Mouse (Mus musculus) liver, embryonic 14.5 days (tissue): ENCODE measurements around the gene Pknox2. TPM values are rescaled to one million over a fixed set of nuclear protein-coding genes. Genes with fewer than 3 reads are reported as not detected.

Experiments
- ATAC-seq: fragments of 200-750 bp; cut with Nextera tagmentation; 2 replicates; pipeline ENCODE4 v1.8.0; 2017; ENCODE audit warnings: moderate number of reproducible peaks, mild to moderate bottlenecking, moderate library complexity; ENCODE audit not compliant: insufficient read depth
- DNase-seq, 3 experiments: peaks; one replicate each; pipeline ENCODE4 v3.0.0-alpha.2; 2012 to 2013; ENCODE audit warnings: low read depth in 3 of 3, low spot score in 3 of 3
- H3K27ac ChIP-seq: fragments of 300-500 bp; sonication (generic); 2 replicates; pipeline ENCODE4 v1.5.1; 2014; ENCODE audit warnings: moderate library complexity, mild to moderate bottlenecking, control low read depth, inconsistent platforms
- H3K27me3 ChIP-seq: fragments of 300-500 bp; sonication (generic); 2 replicates; pipeline ENCODE4 v1.6.1; 2014; ENCODE audit warnings: mild to moderate bottlenecking, low read length, moderate library complexity; ENCODE audit not compliant: control insufficient read depth, insufficient read depth
- H3K36me3 ChIP-seq: fragments of 300-500 bp; sonication (generic); replicated peaks from 2 replicates; pipeline ENCODE4 v1.6.1; 2014; ENCODE audit warnings: low read depth; ENCODE audit not compliant: control insufficient read depth, insufficient read depth
- H3K4me1 ChIP-seq, 2 experiments: fragments of 200-500 bp in 1 of 2; fragments of 300-500 bp in 1 of 2; sonication (generic) in 1 of 2; replicated peaks; 2 replicates each; pipeline ENCODE4 v1.6.1; 2012 to 2014; ENCODE audit warnings: antibody characterized with exemption in 1 of 2, inconsistent platforms in 1 of 2, low read length in 1 of 2; ENCODE audit not compliant: control insufficient read depth in 2 of 2, insufficient read depth in 2 of 2
- H3K4me2 ChIP-seq: fragments of 300-500 bp; sonication (generic); 2 replicates; pipeline ENCODE4 v1.6.1; 2014; ENCODE audit warnings: low read depth, mild to moderate bottlenecking, control low read depth, moderate library complexity
- H3K4me3 ChIP-seq, 2 experiments: fragments of 200-500 bp in 1 of 2; fragments of 300-500 bp in 1 of 2; sonication (generic) in 1 of 2; 2 replicates each; pipeline ENCODE4 v1.5.1; 2012 to 2014; ENCODE audit warnings: low read depth in 2 of 2, low read length in 2 of 2, mild to moderate bottlenecking in 2 of 2, control low read depth in 1 of 2, inconsistent platforms in 1 of 2, moderate library complexity in 1 of 2; ENCODE audit not compliant: insufficient read depth in 1 of 2
- H3K9ac ChIP-seq: fragments of 300-500 bp; sonication (generic); replicated peaks from 2 replicates; pipeline ENCODE4 v1.6.1; 2014; ENCODE audit warnings: mild to moderate bottlenecking, control low read depth, moderate library complexity
- H3K9me3 ChIP-seq: fragments of 300-500 bp; sonication (generic); 2 replicates; pipeline ENCODE4 v1.6.1; 2016; ENCODE audit warnings: low read length, mixed read lengths; ENCODE audit not compliant: control insufficient read depth
- CTCF ChIP-seq: IDR thresholded peaks from 2 replicates; pipeline ENCODE4 v1.5.1; 2016; ENCODE audit warnings: antibody characterized with exemption, low read depth, control low read depth
- EP300 ChIP-seq: IDR thresholded peaks from 2 replicates; pipeline ENCODE4 v1.6.1; 2016; ENCODE audit warnings: antibody characterized with exemption, low read depth
- WGBS: fragments of 180-500 bp; shearing (Covaris S2); extraction: QIAGEN DNeasy Blood & Tissue Kit; methylation state at CpG from one replicate; pipeline ENCODE4 v1.1.7; 2014; ENCODE audit not compliant: insufficient replicate concordance; 5-methylcytosine and 5-hydroxymethylcytosine counted together
- polyA plus RNA-seq, 2 experiments: library from polyadenylated mRNA; depleted of rRNA in 1 of 2; stranded (reverse) in 1 of 2; unstranded in 1 of 2; fragments of >200 nt; fragmentation: Nextera tagmentation in 1 of 2; extraction: Ambion mirVana in 1 of 2; gene quantifications; 2 replicates each; pipeline versions ENCODE4 v1.2.1 to v1.2.3; 2012 to 2014

Gene Pknox2
- polyA plus RNA-seq, 2 experiments = 0.08 to 0.18 TPM

DNA sequence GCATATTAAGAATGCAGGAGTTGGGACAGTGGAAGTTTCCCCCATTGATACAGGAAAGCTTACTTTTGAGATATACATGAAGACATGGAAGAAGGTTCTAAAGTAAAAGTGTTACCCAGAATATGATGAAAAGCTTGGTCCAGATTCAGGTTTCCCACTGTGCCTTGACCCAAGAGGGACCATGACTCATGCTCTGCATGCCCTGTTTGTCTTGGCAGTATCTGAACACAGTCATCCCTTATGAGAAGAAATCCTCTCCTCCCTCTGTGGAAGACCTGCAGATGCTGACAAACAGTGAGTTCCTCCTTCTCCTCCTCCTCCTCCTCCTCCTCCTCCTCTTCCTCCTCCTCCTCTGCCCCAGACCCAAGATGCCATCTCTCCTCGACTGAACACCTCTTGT, 276.9 kb downstream of the Pknox2 start:
- DNase-seq (no peak), ATAC-seq (no peak)
- no peak overlapping the region for H3K9ac ChIP-seq
- H3K27ac ChIP-seq = no peak overlapping the region
- no peak for TF ChIP-seq CTCF
- no peak for TF ChIP-seq EP300
- H3K4me2 ChIP-seq = no peak overlapping the region
- H3K36me3 ChIP-seq = no peaks in the 10 kb centered on the region
- no peaks in the 10 kb centered on the region for H3K4me1 ChIP-seq
- H3K9me3 ChIP-seq = no peaks in the 10 kb centered on the region
- 33% methylated on average over 1 of the region's 1 CpGs for WGBS
- no peak overlapping the region for H3K4me3 ChIP-seq
- no peaks in the 10 kb centered on the region for H3K27me3 ChIP-seq

DNA sequence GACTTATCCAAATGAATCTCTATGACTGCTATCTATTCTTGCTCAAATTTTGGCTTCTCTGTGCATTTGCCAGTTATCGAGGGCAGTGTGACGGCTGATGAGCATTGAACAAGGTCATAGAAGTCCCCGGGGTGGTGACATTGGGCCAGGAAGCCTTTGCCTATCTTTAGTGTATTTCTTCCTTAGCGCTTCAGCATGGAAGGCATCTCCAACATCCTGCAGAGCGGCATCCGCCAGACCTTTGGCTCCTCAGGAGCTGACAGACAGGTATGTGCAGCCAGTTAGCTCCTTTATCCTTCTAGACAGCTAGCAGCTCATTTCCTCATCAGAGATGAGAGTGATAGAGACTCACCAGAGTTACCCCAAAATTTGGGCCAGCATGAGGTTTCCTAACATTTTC, 278.5 kb downstream of the Pknox2 start:
- Histone ChIP-seq H3K4me2 (no peak overlapping the region), H3K9ac (no peak overlapping the region), H3K27ac (no peak overlapping the region), H3K4me3 (no peak overlapping the region), H3K4me1 (no peaks in the 10 kb centered on the region), H3K9me3 (no peaks in the 10 kb centered on the region), H3K27me3 (no peaks in the 10 kb centered on the region), H3K36me3 (no peaks in the 10 kb centered on the region)
- ATAC-seq (no peak), DNase-seq (no peak)
- WGBS = 56% methylated on average over 6 of the region's 6 CpGs
- TF ChIP-seq EP300 (no peak), CTCF (no peak)

DNA sequence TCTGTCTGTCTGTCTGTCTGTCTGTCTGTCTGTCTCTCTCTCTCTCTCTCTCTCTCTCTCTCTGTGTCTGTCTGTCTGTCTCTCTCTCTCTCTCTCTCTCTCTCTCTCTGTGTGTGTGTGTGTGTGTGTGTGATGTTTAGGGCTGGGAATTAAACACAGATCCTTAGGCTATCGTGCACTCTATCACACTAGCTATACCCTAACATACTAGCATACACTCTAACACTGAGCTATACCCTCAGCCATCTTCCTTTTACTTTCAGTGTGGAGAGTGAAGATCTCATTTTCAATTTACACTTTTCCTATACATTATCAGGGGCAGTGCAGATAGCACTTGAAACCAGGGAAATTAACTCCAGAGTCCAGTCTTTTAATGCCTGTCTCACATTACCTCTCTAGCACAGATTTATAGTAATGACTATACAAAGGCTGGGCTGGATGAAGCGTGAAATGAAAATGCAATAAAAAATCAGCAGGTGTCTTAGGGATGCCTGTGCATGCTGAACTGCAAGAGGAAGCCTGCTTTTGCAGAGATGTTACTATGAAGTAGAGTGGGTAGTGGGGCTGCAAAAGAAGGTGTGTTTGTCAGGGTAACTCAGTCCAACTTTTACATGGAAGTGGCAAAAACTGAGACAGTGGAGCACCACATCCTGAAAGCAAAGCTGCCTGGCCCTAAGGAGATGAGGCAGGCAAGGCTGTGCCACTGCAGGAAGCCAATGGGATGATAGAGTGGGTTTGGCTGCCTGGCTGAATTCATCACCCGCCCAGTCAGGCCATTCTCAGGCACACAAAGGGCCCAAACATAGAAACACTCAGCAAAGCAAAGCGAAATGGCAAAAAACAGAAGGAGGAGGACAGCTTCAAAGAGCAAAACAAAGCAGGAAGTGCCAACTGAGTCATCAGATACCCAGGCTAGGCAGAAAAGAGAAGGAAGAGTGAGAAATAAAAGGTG, 282.1 kb downstream of the Pknox2 start:
- ATAC-seq = no peak
- H3K4me2 ChIP-seq = no peak overlapping the region
- no peaks in the 10 kb centered on the region for H3K4me1 ChIP-seq
- no peak overlapping the region for H3K4me3 ChIP-seq
- H3K27me3 ChIP-seq = no peaks in the 10 kb centered on the region
- no peak overlapping the region for H3K9ac ChIP-seq
- no peaks in the 10 kb centered on the region for H3K9me3 ChIP-seq
- DNase-seq = no peak
- H3K27ac ChIP-seq = no peak overlapping the region
- H3K36me3 ChIP-seq = no peaks in the 10 kb centered on the region
- TF ChIP-seq EP300 (no peak), CTCF (no peak)
- WGBS = 33% methylated on average over 4 of the region's 4 CpGs

DNA sequence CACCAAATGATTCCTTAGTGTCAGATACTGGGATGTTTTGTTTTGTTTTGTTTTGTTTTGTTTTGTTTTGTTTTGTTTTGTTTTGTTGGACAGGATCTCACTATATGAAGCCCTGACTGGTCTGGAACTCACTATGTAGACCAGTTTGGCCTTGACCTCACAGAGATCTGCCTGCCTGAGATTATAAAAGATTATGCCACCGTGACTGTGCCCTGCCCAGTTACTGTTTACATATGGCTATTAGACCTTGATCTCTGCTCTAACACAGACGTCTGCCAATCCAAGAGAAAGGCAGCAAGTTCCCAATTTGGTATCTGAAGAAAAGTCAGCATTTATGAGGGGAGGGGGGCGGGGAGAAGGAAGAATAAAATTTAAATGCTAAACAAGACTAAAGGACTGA, 283.5 kb downstream of the Pknox2 start:
- DNase-seq (no peak), ATAC-seq (no peak)
- no peaks in the 10 kb centered on the region for H3K9me3 ChIP-seq
- no peaks in the 10 kb centered on the region for H3K4me1 ChIP-seq
- no peak overlapping the region for H3K9ac ChIP-seq
- no peaks in the 10 kb centered on the region for H3K36me3 ChIP-seq
- WGBS = 34% methylated on average over 3 of the region's 3 CpGs
- H3K27ac ChIP-seq = no peak overlapping the region
- H3K27me3 ChIP-seq = no peaks in the 10 kb centered on the region
- no peak overlapping the region for H3K4me2 ChIP-seq
- TF ChIP-seq CTCF = no peak
- no peak for TF ChIP-seq EP300
- H3K4me3 ChIP-seq = no peak overlapping the region

DNA sequence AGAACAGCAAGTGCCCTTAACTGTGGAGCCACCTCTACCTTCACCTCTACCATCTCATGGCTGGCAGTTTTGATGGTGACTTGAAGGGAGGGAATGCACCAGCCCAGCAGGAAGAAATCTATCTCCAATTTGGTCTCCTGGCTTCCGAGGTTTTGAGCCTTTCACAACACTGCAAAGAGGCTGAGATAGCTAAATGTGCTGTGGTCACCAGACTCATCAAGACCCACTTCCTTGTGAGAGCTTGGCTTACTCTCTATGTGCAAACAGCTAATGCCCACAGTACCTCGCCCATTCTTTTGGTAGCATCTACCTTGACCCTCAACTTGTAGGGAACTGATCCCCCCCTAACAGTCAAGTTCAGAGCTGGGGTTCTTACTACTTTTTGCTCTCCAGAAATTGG, 284.6 kb downstream of the Pknox2 start:
- 22% methylated on average over 2 of the region's 2 CpGs for WGBS
- H3K27me3 ChIP-seq = no peaks in the 10 kb centered on the region
- ATAC-seq (no peak), DNase-seq (no peak)
- H3K36me3 ChIP-seq = no peaks in the 10 kb centered on the region
- H3K27ac ChIP-seq = no peak overlapping the region
- H3K9ac ChIP-seq = no peak overlapping the region
- no peaks in the 10 kb centered on the region for H3K9me3 ChIP-seq
- no peak overlapping the region for H3K4me3 ChIP-seq
- TF ChIP-seq CTCF (no peak), EP300 (no peak)
- no peaks in the 10 kb centered on the region; a peak in 1 of 4 replicates for H3K4me1 ChIP-seq
- H3K4me2 ChIP-seq = no peak overlapping the region
